Mouse (Mus musculus) adrenal gland, adult 2 months (tissue): ENCODE measurements around the gene Git1. TPM values are rescaled to one million over a fixed set of nuclear protein-coding genes. Genes with fewer than 3 reads are reported as not detected.

Experiments used
- DNase-seq: peaks from one replicate; pipeline ENCODE4 v3.0.0; 2021
- polyA plus RNA-seq: library from polyadenylated mRNA; depleted of rRNA; stranded (reverse); fragments of >200 nt; gene quantifications from 2 replicates; pipeline ENCODE4 v1.2.3, GENCODE M21; 2012
- total RNA-seq, 2 experiments: library from RNA; stranded (reverse); gene quantifications; 2 replicates each; pipeline ENCODE4 v1.2.3; 2021

The Git1 gene
- total and polyA plus RNA-seq, 3 experiments, result 42.1 to 72.1 (median 48.8) TPM

DNA sequence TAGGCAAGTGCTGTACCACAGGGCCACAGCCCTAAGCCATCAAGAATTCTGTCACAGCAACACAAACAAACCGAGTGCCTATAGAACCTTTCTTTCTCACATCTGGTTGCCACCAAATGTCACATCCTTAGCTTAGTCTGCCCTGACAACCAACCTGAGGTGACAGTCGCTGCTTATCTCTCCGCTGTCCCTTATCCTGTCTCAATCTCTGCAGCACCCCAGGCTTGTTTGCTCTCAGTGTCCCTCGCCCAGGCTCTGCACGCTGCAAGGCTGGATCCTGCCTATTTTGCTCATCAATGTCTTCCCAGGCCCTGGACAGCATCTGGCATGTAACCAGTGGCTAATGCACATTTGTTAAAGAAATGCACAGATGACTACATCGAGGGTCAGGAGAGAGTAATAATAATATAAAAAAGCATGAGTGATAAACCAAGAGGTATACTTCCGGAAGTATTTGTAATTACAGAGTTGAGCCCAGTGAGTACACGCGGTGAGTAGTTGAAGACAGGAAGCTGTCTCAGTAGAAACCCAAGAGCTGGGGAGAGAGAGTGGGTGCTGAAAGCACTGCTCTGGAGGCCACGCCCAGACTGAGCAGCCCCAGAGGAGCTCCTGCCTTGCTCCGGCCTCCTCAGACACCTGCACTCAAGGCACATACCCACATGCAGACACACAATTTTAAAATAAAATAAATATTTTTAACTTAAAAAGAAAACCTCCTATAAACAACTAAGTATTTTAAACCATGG lies 9.7 kb upstream of the Git1 start:
- DNase-seq, result no peak

DNA sequence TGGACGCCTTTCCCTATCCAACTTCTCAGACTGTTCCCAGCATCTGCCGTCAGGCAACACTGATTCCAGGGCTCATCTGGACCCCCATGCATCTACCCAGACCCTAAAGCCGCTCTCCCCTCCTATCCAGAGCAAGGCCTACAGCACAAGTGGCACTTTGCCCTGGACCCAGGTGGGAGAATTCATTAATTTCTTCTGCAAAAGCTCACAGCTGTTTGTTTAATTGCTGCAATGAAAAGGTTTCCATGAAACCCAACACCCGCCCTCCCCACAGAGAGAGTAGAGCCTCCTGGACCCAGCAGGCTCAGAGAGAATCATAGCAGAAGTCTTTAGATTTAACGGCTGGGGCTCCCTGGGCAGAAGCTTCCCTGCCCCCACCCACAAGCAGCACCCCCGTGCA lies 8.1 kb upstream of the Git1 start:
- DNase-seq, result no peak

DNA sequence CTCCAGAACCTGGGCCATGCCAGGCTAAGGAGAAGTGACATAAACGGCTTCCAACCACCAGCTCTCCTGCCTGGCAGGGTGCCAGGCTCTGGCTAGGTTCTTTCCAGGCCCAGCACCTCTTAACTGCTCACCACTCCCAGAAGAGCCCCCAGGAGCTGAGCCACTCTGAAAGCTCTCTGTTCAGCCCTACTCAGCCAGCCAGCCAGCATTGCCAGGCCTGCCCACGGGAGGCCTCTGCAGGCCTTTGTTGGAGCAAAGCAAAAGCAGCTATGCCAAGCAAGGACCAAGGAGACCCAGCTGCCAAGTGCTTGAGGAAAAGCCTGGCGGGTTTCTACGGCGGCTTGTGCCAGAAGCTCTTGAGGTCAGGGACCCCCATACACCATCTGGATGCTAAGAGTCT lies 6.6 kb upstream of the Git1 start:
- DNase-seq, result no peak

DNA sequence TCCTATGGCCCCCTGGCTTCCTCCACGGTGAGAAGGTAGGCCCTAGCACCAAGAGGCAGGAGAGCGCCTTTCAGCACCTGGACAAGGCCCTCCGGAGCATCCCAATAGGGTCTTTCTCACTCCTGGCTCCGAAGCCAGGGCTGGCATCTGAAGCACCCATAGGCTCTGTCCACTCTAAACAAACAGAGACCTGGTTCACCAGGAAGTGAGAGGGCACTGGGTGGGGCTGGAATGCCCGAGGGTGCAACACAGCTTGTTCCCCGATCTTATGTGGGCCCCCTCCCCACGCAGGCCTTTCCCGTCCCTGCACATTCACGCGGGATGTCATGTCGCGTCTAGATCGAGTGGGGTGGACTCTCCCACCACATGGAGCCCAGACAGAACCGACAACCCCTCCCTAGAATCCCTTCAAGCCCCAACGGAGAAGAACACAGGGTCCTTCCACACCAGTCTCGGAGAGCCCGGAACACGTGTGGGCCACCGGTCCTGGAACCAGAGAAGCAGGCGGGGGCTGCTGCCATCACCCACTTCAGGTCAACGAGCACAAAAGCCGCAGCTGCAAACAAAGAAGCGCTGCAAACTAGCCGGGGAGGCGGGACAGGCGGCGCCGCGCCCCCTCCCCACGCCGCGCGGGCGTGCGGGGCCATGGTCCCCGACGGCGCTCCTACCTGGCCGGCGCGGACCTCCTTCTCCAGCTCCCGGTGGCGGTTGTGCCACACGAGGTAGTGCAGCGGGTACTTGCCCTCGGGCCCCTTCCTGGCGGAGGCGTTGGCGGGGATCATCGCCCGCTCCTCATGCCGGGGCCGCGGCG lies 4.4 kb upstream of the Git1 start:
- DNase-seq, result no peak

DNA sequence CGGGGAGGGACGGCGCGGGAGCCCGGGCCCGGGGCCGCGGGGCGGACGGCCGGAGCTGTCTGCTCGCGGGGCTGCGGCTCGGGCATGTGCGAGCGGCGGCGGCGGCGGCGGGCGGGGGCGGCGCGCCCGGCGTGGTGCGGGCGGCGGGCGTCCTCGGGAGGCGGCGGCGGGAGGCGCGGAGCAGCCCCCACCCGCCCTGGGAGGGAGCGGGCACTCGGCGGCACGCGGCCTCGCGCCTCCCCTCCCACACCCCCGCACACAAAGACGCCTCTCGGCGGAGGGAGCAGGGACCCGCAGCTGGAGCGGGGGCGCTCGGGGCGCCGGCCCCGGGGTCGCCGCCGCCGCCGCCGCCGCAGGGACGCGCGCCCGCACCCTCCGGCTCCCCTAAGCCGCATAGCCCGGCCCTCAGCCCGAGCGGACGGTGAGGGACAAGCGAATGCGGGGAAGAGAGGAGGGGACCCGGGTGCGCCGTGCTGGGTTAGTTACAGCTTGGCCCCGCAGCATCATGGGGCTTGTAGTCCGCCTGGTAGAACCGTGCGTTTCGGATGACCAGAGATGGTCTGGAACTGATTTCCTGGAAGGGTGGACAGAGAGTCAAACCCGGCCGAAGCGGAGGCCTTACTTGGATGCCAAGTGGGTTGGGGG lies 3.6 kb upstream of the Git1 start, which contains the start of gene Ankrd13b:
TSS of gene Ankrd13b (minus strand) at position 88 of the 645 bp plus-strand sequence.
- DNase-seq, result peak; percentile 87

DNA sequence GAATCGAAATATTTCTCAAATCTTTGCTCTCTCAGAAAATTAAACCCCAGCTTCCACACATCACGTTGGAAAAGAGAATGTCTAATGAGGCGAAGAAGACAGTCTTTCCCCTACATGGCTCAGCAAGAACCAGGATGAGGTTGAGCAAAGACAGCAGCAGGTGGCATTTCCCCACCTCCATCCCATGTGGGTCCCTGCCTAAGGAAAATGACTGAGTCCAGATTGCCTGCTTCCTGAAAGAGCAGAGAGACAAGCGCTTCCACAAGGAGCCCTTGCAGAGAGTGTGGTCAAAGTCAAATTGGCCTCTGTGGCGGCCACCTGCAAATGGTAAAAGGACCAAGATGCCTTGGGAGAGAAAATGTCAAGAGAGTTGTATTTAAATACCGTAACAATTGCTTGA lies 2.9 kb upstream of the Git1 start:
- DNase-seq, result no peak

DNA sequence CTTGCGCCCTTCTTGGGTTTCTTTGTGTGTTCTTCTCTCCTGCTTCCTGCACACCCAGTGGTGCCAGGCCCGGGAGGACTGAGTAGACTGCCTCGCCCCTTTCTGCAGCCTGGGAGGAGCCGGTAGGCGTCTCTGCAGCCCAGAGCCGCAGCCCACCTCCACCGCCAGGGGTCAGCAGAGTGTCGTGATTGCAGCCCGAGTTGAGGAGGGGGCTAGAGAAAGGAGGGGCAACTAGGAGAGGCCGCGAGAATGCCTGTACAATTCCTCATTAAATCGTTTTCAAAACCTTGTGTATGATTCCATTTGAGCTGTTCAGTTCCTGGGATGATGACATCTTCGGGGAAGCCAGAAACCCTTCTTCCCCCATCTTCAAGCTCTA lies 2.2 kb upstream of the Git1 start:
- DNase-seq, result peak; percentile 91

DNA sequence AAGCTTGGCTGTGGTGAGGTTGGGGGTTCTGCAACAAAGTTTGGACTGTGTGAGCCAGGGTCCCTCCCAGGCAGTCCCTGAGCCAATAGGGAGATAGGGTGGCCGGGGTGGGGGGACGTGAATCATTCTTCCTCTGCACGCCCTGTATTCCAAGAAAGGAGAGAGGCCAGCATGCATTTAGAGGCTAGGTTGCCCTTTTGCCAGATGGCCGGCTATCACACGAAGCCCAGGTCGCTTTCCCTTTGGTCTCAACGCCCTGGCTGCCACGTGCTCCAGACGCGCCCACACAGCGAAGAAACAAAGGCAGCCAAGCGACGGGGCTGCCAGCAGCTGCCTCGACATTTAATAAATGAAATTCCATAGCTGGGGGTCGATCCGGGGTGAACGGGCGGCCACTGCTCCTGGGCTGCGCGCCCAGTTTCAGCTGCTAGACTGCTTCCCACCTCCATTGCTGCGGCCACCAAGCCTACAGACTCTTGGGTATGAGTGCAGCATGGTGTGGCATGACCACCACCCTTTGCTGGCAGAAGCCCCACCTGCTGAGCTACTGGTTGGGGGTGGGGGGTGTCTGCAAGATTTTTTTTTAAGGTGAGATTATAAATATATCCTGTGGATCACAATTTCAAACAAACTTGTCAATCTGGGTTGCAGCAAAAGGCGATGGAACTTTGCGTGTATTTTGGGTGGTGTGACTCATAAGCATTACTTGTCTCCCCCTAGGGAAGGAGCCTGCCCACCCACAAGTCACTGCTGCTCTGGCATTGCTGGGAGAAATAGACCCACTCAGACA lies 1.7 kb upstream of the Git1 start:
- peak; percentile 80 for DNase-seq

DNA sequence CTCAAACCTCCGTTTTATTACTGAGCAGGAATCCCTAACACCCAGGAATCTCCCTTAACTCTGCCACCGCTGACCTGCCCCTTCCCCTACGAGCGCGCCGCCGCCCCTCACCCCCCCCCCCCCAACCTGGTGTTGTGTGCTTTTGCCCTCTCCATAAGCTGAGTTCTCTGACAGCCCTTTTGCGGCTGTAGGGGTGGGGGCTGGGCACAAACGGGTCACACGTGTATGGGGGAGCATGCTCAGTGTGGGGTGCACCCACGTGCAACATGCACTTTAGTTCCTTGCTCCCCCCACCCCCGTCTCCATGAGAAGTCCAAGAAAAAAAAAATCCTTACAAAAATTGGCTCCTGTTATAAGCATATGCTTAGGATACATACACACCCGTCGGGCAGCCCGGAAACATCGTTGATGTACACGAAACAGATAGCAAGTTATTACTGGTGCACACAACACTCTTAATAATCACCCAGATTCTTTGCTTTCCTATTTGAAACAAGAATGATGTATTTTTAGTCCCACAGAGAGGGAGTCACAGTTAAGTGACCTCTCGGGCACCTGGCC lies 971 bp upstream of the Git1 start:
- peak; percentile 44 for DNase-seq

DNA sequence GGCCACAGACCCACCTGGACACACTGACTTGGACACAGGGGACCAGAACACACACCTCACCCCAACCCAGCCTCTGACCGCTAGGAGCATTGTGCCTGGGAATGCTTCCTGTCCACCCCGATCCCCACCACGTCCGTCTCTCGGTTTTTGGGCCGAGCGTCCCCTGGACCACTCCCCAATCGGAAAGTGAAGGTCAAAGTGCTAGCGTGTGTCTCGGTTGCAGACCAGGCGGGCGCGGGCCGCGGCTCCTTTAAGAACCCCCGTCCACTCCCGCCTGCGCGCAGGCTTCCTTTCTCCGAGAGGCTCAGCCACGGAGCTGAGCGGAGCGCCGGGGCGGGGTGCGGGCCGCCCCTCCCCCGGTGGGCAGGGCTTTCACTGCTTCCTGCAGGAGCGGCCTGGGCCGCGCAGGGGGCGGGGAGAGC lies 440 bp upstream of the Git1 start:
- peak; percentile 97 for DNase-seq

DNA sequence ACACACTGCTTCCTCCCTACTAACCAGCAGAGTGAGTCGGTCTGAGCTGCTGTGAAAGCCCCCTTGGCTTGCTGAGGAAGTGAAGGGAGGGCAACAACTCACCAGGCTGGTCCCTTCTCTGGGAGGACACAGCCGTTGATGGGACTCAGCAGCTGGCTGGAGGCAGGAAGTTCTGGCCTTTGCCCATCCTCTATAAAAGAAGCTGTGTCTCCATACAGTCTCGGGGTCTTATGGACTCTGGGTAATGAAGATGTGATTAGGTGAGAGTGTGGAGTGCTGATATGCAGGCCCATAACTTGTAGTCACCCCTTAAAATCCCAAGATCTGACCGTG lies 948 bp downstream of the Git1 start:
- no peak for DNase-seq

DNA sequence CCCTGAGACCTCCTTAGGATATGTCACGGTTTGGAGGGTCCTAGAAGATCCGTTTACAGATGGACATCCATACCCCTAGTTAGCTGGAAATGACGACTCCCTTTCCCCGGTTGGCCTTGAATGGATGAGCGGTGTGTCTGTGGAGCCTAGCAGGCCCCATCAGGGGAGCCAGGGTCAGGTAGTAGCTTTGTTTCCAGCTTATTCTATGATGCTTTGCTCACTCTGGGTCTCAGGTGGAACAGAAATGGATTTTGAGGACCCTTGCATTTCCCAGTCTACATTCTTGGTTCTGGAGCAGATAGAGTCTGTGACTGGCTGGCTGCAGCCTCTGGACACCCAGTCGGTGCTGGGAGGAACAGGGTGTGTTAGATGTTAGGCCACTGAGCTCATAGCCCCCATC lies 1.4 kb downstream of the Git1 start:
- no peak for DNase-seq

DNA sequence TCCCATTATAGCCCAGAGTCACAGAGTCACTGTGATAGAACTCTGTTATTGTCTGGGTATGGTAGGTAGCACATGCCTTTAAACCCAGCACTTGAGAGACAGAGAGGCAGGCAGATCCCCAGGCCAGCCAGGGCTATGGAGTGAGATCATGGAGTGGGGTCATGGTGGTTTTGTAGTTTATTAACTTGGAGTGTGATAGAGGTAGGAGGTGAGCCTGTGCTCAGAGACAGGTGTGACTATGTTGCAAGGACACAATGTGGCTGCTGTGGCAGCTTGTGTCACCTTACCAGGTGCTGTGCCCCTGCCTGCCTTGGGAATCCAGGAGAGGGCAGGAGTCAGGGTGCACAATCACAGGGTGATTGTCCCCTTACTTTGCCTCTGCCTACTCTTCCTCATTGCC lies 2.1 kb downstream of the Git1 start:
- no peak for DNase-seq

DNA sequence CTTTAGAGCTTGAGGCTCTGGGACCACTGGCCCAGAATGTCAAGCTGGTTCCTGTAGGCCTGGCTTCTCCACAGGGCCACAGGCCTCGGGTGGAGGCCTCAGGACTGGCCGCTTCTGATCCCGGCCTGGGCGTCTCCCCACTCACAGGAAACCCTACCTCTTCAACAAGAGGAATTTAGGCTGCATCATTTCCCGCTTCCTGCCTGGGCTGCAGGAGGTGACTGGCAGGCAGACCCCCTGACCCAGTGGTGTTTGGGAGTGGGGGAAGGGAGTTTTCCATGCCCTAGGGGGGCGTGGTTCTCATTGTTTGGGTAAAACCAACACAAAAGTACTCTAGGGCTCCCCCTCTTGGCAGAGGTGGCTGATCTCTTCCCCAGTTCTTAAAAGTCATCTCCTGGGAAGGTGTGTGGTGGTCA lies 4.0 kb downstream of the Git1 start:
- DNase-seq, result peak; percentile 79

DNA sequence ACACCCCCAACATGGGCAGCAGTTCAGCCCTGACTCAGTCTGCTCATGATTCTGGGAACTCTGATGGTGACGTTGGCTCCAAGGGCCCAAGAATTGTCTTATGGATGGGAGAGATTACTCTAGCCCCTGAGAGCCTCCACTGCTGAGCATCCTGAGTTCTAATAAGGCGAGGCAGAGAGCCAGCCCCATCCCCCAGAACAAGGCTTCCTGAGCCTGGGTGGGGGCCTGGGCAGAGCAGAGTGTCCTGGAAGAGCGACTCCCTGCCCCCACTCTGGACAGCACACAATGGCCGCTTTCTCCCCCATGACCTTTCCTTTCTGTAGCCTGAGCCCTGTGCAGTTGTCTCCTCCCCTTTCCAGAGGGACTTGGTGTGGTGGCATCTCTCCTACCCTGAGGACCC lies 4.5 kb downstream of the Git1 start:
- DNase-seq, result no peak

DNA sequence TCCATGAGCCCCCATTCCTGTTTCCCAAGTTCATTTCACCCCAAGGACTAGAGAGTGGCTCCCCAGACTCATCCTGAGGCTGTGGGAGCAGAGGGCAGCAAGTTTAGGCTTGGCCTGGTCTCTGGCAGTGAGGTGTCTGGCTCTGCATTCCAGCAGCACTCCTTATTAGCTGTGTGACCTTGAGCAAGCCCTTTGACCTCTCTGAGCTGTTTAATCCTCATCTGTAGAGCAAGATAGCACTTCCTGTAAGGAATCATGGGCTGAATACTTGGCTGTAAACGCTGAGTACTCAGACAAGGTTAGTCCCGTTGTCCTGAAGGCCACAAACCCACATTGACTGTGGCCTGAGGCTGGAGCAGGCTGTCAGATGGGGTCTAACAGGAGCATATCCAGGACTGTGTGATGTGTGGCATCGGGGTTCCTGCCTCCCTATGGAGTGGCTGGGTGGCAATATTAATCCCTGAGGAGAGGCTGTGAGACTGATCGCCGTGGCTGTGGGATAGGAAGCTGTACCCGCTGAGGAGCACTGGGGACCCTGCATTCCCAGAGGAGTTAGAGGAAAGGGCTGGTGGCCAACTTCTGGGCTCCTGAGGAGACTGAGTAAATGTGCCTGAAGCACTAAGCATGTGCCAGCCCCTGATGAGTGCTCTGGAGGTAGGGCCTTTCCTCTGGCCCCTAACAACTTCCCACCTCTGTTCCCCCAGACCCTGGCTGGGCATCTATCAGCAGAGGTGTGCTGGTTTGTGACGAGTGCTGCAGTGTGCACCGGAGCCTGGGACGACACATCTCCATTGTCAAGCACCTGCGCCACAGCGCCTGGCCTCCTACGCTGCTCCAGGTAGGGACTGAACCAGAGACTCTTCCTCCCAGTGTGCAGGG lies 5.1 kb downstream of the Git1 start:
- DNase-seq, result no peak

DNA sequence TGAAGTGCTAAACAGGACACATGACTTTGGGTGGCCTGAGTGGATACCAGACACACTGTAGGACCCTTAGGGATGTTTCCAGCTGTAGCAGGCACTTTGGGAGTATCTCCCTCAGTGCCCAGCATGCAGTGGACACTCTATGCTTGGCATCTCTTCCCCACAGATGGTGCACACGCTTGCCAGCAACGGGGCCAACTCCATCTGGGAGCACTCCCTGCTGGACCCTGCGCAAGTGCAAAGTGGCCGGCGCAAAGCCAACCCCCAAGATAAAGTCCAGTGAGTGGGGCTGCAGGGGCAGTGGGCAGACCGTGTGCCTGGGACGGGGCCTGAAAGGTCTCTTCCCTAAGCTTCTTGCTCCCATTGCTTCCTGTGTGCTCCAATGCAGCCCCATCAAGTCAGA lies 6.0 kb downstream of the Git1 start:
- DNase-seq, result no peak

DNA sequence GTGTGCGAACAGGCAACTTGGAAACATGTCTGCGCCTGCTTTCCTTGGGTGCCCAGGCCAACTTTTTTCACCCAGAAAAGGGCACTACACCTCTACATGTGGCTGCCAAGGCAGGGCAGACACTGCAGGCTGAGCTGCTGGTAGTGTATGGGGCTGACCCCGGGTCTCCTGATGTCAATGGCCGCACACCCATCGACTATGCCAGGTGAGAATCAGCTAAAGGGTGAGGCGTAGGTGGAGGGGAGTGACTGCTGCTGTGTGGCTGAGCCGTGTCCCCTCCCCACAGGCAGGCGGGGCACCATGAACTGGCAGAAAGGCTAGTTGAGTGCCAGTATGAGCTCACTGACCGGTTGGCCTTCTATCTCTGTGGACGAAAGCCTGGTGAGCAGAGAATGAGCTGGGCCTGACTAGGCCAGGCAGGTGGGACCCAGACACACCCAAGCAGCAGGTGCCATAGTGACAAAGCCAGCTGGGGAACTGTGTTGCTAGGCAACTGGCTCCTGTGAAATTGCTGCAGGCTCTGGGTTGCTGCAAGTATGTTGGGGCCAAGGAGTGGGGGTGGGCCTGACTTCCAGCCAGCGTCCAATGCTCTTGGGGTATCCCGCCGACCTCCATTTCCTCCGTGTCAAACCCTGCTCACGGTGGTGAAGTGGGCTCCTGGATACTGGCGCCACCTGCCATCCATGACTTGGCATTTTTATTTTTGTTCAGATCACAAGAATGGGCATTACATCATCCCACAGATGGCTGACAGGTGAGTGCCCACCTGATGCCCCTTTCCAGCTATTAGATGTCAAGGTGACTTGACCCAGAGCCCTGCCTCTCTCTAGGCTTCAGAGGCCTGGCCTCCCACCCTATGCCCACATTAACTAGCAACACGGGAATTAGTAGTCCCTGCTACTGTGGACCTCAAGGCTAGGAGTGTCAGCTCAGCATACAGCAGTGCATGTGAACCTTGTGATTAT lies 7.3 kb downstream of the Git1 start:
- no peak for DNase-seq

DNA sequence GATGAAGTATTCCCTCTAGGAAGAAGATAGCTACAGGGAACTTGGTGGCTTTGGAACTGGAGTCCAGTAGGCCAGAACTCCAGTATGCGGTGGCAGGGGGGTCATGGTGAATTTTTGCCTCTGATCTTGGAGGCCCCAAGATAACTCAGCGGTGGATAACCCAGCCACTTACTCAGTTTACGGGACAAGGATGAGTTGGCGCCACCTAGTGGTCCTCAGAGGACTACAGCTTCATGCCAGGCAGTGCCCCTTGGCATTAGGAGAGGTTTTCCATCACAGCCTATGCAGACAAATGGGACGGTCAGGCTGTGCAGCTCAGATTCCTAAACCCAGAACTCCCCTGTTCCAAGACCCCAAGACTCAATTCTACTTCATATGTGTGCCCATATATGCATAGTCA lies 8.0 kb downstream of the Git1 start:
- DNase-seq, result peak; percentile 76

DNA sequence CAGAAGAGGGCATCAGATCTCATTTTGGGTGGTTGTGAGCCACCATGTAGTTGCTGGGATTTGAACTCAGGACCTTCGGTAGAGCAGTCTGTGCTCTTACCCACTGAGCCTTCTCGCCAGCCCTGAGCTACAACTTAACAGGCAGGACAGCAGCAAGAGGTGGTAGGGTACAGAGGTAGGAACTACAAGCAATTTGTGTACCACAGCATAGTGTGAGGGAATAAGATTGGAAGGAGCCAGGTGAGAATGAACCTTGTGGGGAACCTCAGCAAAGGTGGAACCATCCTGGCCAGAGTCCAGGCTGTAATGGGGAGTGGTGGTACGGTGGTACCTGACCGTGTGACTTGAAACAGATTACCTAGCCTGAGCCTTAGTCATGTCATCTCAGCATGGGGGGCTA lies 8.6 kb downstream of the Git1 start:
- DNase-seq, result no peak
